Mouse (Mus musculus) hindbrain, embryonic 15.5 days (tissue): Measurements from ENCODE around the gene St8sia2. TPM values are rescaled to one million over a fixed set of nuclear protein-coding genes. Genes with fewer than 3 reads are reported as not detected.

Experiments
- ATAC-seq: fragments of 200-750 bp; cut with Nextera tagmentation; 2 replicates; pipeline ENCODE4 v1.8.0; 2017; ENCODE audit warnings: low read depth, moderate number of reproducible peaks, moderate TSS enrichment; ENCODE audit not compliant: low FRiP score
- H3K27ac ChIP-seq: fragments of 300-500 bp; sonication (generic); replicated peaks from 2 replicates; pipeline ENCODE4 v1.5.1; 2015; ENCODE audit warnings: mild to moderate bottlenecking, inconsistent platforms
- H3K27me3 ChIP-seq: fragments of 300-500 bp; sonication (generic); 2 replicates; pipeline ENCODE4 v1.6.1; 2015; ENCODE audit warnings: control low read depth, inconsistent platforms
- H3K36me3 ChIP-seq: fragments of 300-500 bp; sonication (generic); 2 replicates; pipeline ENCODE4 v1.6.1; 2015; ENCODE audit warnings: control low read depth, inconsistent platforms
- H3K4me1 ChIP-seq: fragments of 300-500 bp; sonication (generic); replicated peaks from 2 replicates; pipeline ENCODE4 v1.6.1; 2015; ENCODE audit warnings: control low read depth, inconsistent platforms
- H3K4me2 ChIP-seq: fragments of 300-500 bp; sonication (generic); 2 replicates; pipeline ENCODE4 v1.6.1; 2015; ENCODE audit warnings: moderate library complexity, mild to moderate bottlenecking, inconsistent platforms
- H3K4me3 ChIP-seq: fragments of 300-500 bp; sonication (generic); 2 replicates; pipeline ENCODE4 v1.5.1; 2015; ENCODE audit warnings: mild to moderate bottlenecking, inconsistent platforms
- H3K9ac ChIP-seq: fragments of 300-500 bp; sonication (generic); 2 replicates; pipeline ENCODE4 v1.6.1; 2015; ENCODE audit warnings: inconsistent platforms
- H3K9me3 ChIP-seq: fragments of 300-500 bp; sonication (generic); 2 replicates; pipeline ENCODE4 v1.6.1; 2016; ENCODE audit warnings: control low read depth, inconsistent platforms
- WGBS: fragments of 180-500 bp; shearing (Covaris S2); methylation state at CpG from one replicate; pipeline ENCODE4 v1.1.7; 2015; 5-methylcytosine and 5-hydroxymethylcytosine counted together
- polyA plus RNA-seq: library from polyadenylated mRNA; unstranded; fragments of >200 nt; fragmentation: Nextera tagmentation; extraction: Ambion mirVana; gene quantifications from 2 replicates; pipeline ENCODE4 v1.2.1, GENCODE M21; 2015

Gene St8sia2
- polyA plus RNA-seq, 1 experiment from 2014 or later, result 102 TPM

- no peaks in the 10 kb centered on the region for H3K36me3 ChIP-seq
- peaks cover 9% of the 10 kb centered on the region; the same call in 1 of the 2 replicates for H3K4me1 ChIP-seq
- ATAC-seq, result peak; percentile 82
- H3K9me3 ChIP-seq, result no peaks in the 10 kb centered on the region
- H3K4me2 ChIP-seq, result no peak overlapping the region
- H3K4me3 ChIP-seq, result no peak overlapping the region
- no peaks in the 10 kb centered on the region for H3K27me3 ChIP-seq
- H3K27ac ChIP-seq, result peak overlapping the region; percentile 48; the same call in 1 of the 2 replicates
- 63% methylated on average over 5 of the region's 5 CpGs for WGBS
- no peak overlapping the region for H3K9ac ChIP-seq
Observed at GRCm38 (mm10) chr7:73909432-73910205, 103.9 kb downstream of the St8sia2 start.

GRCm38 (mm10) chr7:73894506-73894905 lies 119.0 kb downstream of the St8sia2 start:
- Histone ChIP-seq H3K4me3 (no peak overlapping the region), H3K9ac (no peak overlapping the region), H3K4me2 (no peak overlapping the region), H3K36me3 (no peaks in the 10 kb centered on the region), H3K27ac (no peak overlapping the region), H3K4me1 (peaks cover 9% of the 10 kb centered on the region), H3K9me3 (no peaks in the 10 kb centered on the region), H3K27me3 (no peaks in the 10 kb centered on the region)
- ATAC-seq, result no peak
- 19% methylated on average over 6 of the region's 6 CpGs for WGBS

GRCm38 (mm10) chr7:73891830-73892229 lies 121.7 kb downstream of the St8sia2 start:
- H3K4me3 ChIP-seq, result no peak overlapping the region
- H3K27ac ChIP-seq, result no peak overlapping the region
- no peak overlapping the region for H3K4me2 ChIP-seq
- no peaks in the 10 kb centered on the region for H3K27me3 ChIP-seq
- H3K9ac ChIP-seq, result no peak overlapping the region
- H3K9me3 ChIP-seq, result no peaks in the 10 kb centered on the region
- no peaks in the 10 kb centered on the region for H3K36me3 ChIP-seq
- 90% methylated on average over 5 of the region's 5 CpGs for WGBS
- H3K4me1 ChIP-seq, result peaks cover 9% of the 10 kb centered on the region
- ATAC-seq, result no peak

- Histone ChIP-seq H3K27me3 (no peaks in the 10 kb centered on the region), H3K36me3 (no peaks in the 10 kb centered on the region), H3K4me1 (peaks cover 9% of the 10 kb centered on the region), H3K4me3 (no peak overlapping the region), H3K27ac (no peak overlapping the region), H3K9me3 (no peaks in the 10 kb centered on the region), H3K9ac (no peak overlapping the region), H3K4me2 (no peak overlapping the region)
- ATAC-seq, result no peak
- 69% methylated on average over 9 of the region's 9 CpGs for WGBS
Observed at GRCm38 (mm10) chr7:73890891-73891610, 122.4 kb downstream of the St8sia2 start.

- Histone ChIP-seq H3K4me2 (no peak overlapping the region), H3K9me3 (no peaks in the 10 kb centered on the region), H3K27ac (no peak overlapping the region), H3K4me3 (no peak overlapping the region), H3K36me3 (no peaks in the 10 kb centered on the region), H3K27me3 (no peaks in the 10 kb centered on the region), H3K9ac (no peak overlapping the region), H3K4me1 (peaks cover 9% of the 10 kb centered on the region)
- no peak for ATAC-seq
- WGBS, result 88% methylated on average over 5 of the region's 5 CpGs
Observed at GRCm38 (mm10) chr7:73890466-73890865, 123.0 kb downstream of the St8sia2 start.
